Mouse (Mus musculus): ENCODE data around the gene Hs2st1. TPM values are rescaled to one million over a fixed set of nuclear protein-coding genes. Genes with fewer than 3 reads are reported as not detected.

The Hs2st1 gene
- total and polyA plus RNA-seq, 3 experiments = 17.6 to 36.4 (median 29.7) TPM

- H3K27ac ChIP-seq (ENCODE audit: insufficient read depth, low read depth) = no peak overlapping the region
- H3K4me2 ChIP-seq (ENCODE audit: insufficient read depth, low read depth, poor library complexity, severe bottlenecking) = no peak overlapping the region
- peaks cover 7 to 24% of the 10 kb centered on the region in 2 experiments for H3K36me3 ChIP-seq (replicated peaks in 1 of 2; ENCODE audit: control insufficient read depth in 1 of 2, insufficient read depth in 1 of 2, low read length in 1 of 2)
- no peak overlapping the region for H3K4me3 ChIP-seq (replicated peaks in 1 of 3; ENCODE audit: low read depth in 2 of 3, low read length in 2 of 3, poor library complexity in 1 of 3)
- dilution Hi-C loops (cut with MboI; ENCODE audit: extremely low pct_ligation_motif_present, extremely low pct_unique_long_range_greater_than_20kb, low sequenced_read_pairs) (no loop called here), in situ Hi-C loops (cut with MboI; ENCODE audit: low pct_ligation_motif_present, low pct_unique_long_range_greater_than_20kb, low sequenced_read_pairs) (no loop called here)
- no peak overlapping the region for H3K9ac ChIP-seq (ENCODE audit: insufficient read depth, low read depth)
- no peaks in the 10 kb centered on the region for H3K27me3 ChIP-seq (replicated peaks)
- TF ChIP-seq GABPA (IDR thresholded peaks at IDR 0.05; ENCODE audit: insufficient replicate concordance, low read depth, low read length) (no peak), ZC3H11A (IDR thresholded peaks at IDR 0.05; ENCODE audit: low read depth, low read length) (no peak), USF1 (IDR thresholded peaks at IDR 0.05; ENCODE audit: low read depth, low read length) (no peak), MXI1 (IDR thresholded peaks at IDR 0.05; ENCODE audit: low read depth, low read length) (no peak), MEF2A (IDR thresholded peaks at IDR 0.05; ENCODE audit: borderline replicate concordance, low read depth, low read length) (no peak), JUND (conservative IDR thresholded peaks at IDR 0.05; ENCODE audit: low read depth, low read length) (no peak), SMC3 (IDR thresholded peaks at IDR 0.05; ENCODE audit: low read depth, low read length) (no peak), CTCF (conservative IDR thresholded peaks at IDR 0.05 in 1 of 2, IDR thresholded peaks at IDR 0.05 in 1 of 2; ENCODE audit: low read depth in 2 of 2, low read length in 2 of 2) (no peak), TCF12 (IDR thresholded peaks at IDR 0.05; ENCODE audit: low read depth, low read length) (no peak), IRF4 (IDR thresholded peaks at IDR 0.05; ENCODE audit: low read depth, low read length) (no peak), NELFE (IDR thresholded peaks at IDR 0.05; ENCODE audit: low read depth, low read length) (no peak), ETS1 (conservative IDR thresholded peaks at IDR 0.05; ENCODE audit: low read depth, low read length) (no peak), SIN3A (IDR thresholded peaks at IDR 0.05; ENCODE audit: low read length) (no peak), RCOR1 (conservative IDR thresholded peaks at IDR 0.05; ENCODE audit: low read depth, low read length) (no peak), E2F4 (IDR thresholded peaks at IDR 0.05; ENCODE audit: insufficient replicate concordance, low read depth, low read length) (no peak), PAX5 (IDR thresholded peaks at IDR 0.05; ENCODE audit: low read length) (no peak), CHD1 (IDR thresholded peaks at IDR 0.05; ENCODE audit: low read depth, low read length) (no peak)
- no peaks in the 10 kb centered on the region for H3K9me3 ChIP-seq (replicated peaks; ENCODE audit: low read length)
- H3K79me2 ChIP-seq (replicated peaks; ENCODE audit: control insufficient read depth, extremely low read depth, insufficient read depth, poor library complexity, severe bottlenecking) = no peaks in the 10 kb centered on the region
- DNase-seq (ENCODE audit: extremely low read depth) = no peak
- peaks cover 7 to 20% of the 10 kb centered on the region in 2 experiments for H3K4me1 ChIP-seq (ENCODE audit: control insufficient read depth in 1 of 2, insufficient read depth in 2 of 2)
Measured at GRCm38 (mm10) chr3:144428514-144429431, 141.2 kb downstream of the Hs2st1 start.

- no peak for DNase-seq (ENCODE audit: extremely low read depth)
- in situ Hi-C loops (cut with MboI; ENCODE audit: low pct_ligation_motif_present, low pct_unique_long_range_greater_than_20kb, low sequenced_read_pairs) (no loop called here), dilution Hi-C loops (cut with MboI; ENCODE audit: extremely low pct_ligation_motif_present, extremely low pct_unique_long_range_greater_than_20kb, low sequenced_read_pairs) (no loop called here)
- H3K27me3 ChIP-seq (replicated peaks) = no peaks in the 10 kb centered on the region
- peaks cover under 1 to 8% of the 10 kb centered on the region in 2 experiments for H3K36me3 ChIP-seq (replicated peaks in 1 of 2; ENCODE audit: control insufficient read depth in 1 of 2, insufficient read depth in 1 of 2, low read length in 1 of 2)
- TF ChIP-seq RAD21 (IDR thresholded peaks at IDR 0.05; ENCODE audit: low read depth, low read length) (no peak), BHLHE40 (IDR thresholded peaks at IDR 0.05; ENCODE audit: low read depth, low read length) (no peak), EP300 (IDR thresholded peaks at IDR 0.05; ENCODE audit: low read length) (no peak), NELFE (IDR thresholded peaks at IDR 0.05; ENCODE audit: low read depth, low read length) (no peak), IRF4 (IDR thresholded peaks at IDR 0.05; ENCODE audit: low read depth, low read length) (no peak), ETS1 (conservative IDR thresholded peaks at IDR 0.05; ENCODE audit: low read depth, low read length) (no peak), HCFC1 (IDR thresholded peaks at IDR 0.05; ENCODE audit: low read depth, low read length) (no peak), RCOR1 (conservative IDR thresholded peaks at IDR 0.05; ENCODE audit: low read depth, low read length) (no peak), ZKSCAN1 (IDR thresholded peaks at IDR 0.05; ENCODE audit: borderline replicate concordance, low read depth, low read length) (no peak), MAX (IDR thresholded peaks at IDR 0.05; ENCODE audit: low read length) (no peak), JUND (conservative IDR thresholded peaks at IDR 0.05; ENCODE audit: low read depth, low read length) (no peak), MAFK (IDR thresholded peaks at IDR 0.05; ENCODE audit: insufficient replicate concordance, low read length) (no peak)
- H3K27ac ChIP-seq (ENCODE audit: insufficient read depth, low read depth) = no peak overlapping the region
- H3K4me1 ChIP-seq (ENCODE audit: control insufficient read depth in 1 of 2, insufficient read depth in 2 of 2) = peaks cover 3 to 14% of the 10 kb centered on the region in 2 experiments
- H3K79me2 ChIP-seq (replicated peaks; ENCODE audit: control insufficient read depth, extremely low read depth, insufficient read depth, poor library complexity, severe bottlenecking) = no peaks in the 10 kb centered on the region
- no peaks in the 10 kb centered on the region for H3K9me3 ChIP-seq (replicated peaks; ENCODE audit: low read length)
- no peak overlapping the region for H3K4me2 ChIP-seq (ENCODE audit: insufficient read depth, low read depth, poor library complexity, severe bottlenecking)
- H3K9ac ChIP-seq (ENCODE audit: insufficient read depth, low read depth) = no peak overlapping the region
- no peak overlapping the region for H3K4me3 ChIP-seq (replicated peaks in 1 of 3; ENCODE audit: low read depth in 2 of 3, low read length in 2 of 3, poor library complexity in 1 of 3)
Measured at GRCm38 (mm10) chr3:144425041-144425448, 144.9 kb downstream of the Hs2st1 start.

Data from CH12.LX (cell line).